Mouse (Mus musculus) liver, adult 2 months (tissue): ENCODE results near the gene Snx10. TPM values are rescaled to one million over a fixed set of nuclear protein-coding genes. Genes with fewer than 3 reads are reported as not detected.

ENCODE experiments used
- DNase-seq: peaks from one replicate; pipeline ENCODE4 v3.0.0-alpha.2; 2011; ENCODE audit warnings: low read depth, low spot score; ENCODE audit errors: extremely low read depth
- H3K27ac ChIP-seq: fragments of 200-500 bp; replicated peaks from 2 replicates; pipeline ENCODE4 v1.5.1; 2012; ENCODE audit warnings: low read depth, mild to moderate bottlenecking, control low read depth, inconsistent platforms, low read length; ENCODE audit not compliant: insufficient read depth
- H3K27me3 ChIP-seq: fragments of 200-500 bp; 2 replicates; pipeline ENCODE4 v1.6.1; 2012; ENCODE audit warnings: mild to moderate bottlenecking, moderate library complexity, low read length, inconsistent platforms; ENCODE audit not compliant: control insufficient read depth, insufficient read depth
- H3K36me3 ChIP-seq: fragments of 200-500 bp; 2 replicates; pipeline ENCODE4 v1.6.1; 2012; ENCODE audit warnings: low read length, inconsistent platforms; ENCODE audit not compliant: control insufficient read depth, insufficient read depth
- H3K4me1 ChIP-seq: fragments of 200-500 bp; 2 replicates; pipeline ENCODE4 v1.6.1; 2011; ENCODE audit warnings: low read length; ENCODE audit not compliant: control insufficient read depth, insufficient read depth
- H3K4me3 ChIP-seq: fragments of 200-500 bp; 2 replicates; pipeline ENCODE4 v1.5.1; 2011; ENCODE audit warnings: low read depth, mild to moderate bottlenecking, control low read depth, low read length, moderate library complexity; ENCODE audit not compliant: insufficient read depth
- H3K79me2 ChIP-seq: fragments of 200-500 bp; 2 replicates; pipeline ENCODE4 v1.6.1; 2012; ENCODE audit warnings: inconsistent platforms, mild to moderate bottlenecking, low read length, moderate library complexity; ENCODE audit not compliant: control insufficient read depth, insufficient read depth
- H3K9ac ChIP-seq: fragments of 200-500 bp; 2 replicates; pipeline ENCODE4 v1.6.1; 2012; ENCODE audit warnings: low read depth, mild to moderate bottlenecking, control low read depth, inconsistent platforms, low read length
- CTCF ChIP-seq: fragments of 200-500 bp; IDR thresholded peaks from 2 replicates; pipeline ENCODE4 v1.5.1; 2011; ENCODE audit warnings: low read depth, low read length, control low read depth
- POLR2A ChIP-seq: fragments of 200-500 bp; IDR thresholded peaks from 2 replicates; pipeline ENCODE4 v1.6.1; 2011; ENCODE audit warnings: low read length, control low read depth; ENCODE audit not compliant: insufficient read depth; ENCODE audit errors: extremely low read depth
- WGBS: fragments of 180-500 bp; shearing (Covaris S2); methylation state at CpG from one replicate; pipeline ENCODE4 v1.1.7; 2018; 5-methylcytosine and 5-hydroxymethylcytosine counted together
- polyA plus RNA-seq: library from polyadenylated mRNA; depleted of rRNA; stranded (reverse); fragments of >200 nt; gene quantifications from 2 replicates; pipeline ENCODE4 v1.2.3, GENCODE M21; 2012
- total RNA-seq: library from RNA; depleted of rRNA; stranded (reverse); fragments of >200 nt; gene quantifications from 2 replicates; pipeline ENCODE4 v1.2.3, GENCODE M21; 2014

Snx10 gene
- total and polyA plus RNA-seq, 2 experiments: 3.7 to 33.7 TPM

DNA sequence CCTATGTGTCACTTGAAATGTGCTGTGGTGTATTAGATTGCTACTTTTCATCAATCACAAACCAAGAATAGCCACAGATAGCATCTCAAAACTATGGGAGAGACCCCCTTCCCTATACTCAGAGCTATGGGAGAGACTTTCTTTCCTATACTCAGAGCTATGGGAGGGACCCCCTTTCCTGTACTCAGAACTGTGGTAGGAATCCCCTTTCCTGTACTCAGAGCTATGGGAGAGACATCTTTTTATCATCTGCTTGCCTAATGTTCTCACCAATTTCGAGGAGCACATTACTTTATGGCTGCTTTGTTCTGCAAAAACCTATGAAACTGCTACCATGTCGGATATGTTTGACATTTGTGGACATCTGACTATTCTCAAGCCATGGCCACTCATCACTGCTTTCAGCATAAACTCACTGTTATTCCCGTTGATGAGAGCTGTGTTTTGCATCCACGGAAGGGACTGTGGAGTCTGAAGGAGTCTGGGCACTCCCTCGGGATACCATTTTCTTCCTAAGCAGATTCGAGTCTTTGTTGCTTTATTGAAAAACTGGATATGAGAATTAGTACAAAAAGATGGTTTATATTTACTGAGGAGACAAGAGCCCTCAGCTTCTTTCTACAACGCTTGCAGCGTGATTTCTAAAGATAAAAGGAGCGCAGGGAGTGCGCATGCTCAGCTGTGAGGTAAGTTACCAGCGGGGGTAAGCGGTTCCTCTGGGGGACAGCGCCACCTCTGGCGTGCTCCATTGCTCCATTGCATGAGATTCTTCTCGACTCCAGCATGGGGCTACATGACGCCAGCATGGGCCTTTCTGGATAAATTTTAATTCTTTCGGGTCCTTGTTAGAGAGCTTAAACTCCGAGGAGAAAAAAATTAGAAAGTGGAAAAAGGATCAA is 14.7 kb upstream of the Snx10 start:
- no peaks in the 10 kb centered on the region for H3K4me1 ChIP-seq
- H3K79me2 ChIP-seq: no peaks in the 10 kb centered on the region
- H3K36me3 ChIP-seq: no peaks in the 10 kb centered on the region
- WGBS: 28% methylated on average over 18 of the region's 18 CpGs
- H3K27ac ChIP-seq: no peak overlapping the region
- H3K9ac ChIP-seq: no peak overlapping the region
- TF ChIP-seq CTCF (peak; percentile 93), POLR2A (no peak)
- peak; percentile 75 for DNase-seq
- H3K27me3 ChIP-seq: no peaks in the 10 kb centered on the region
- H3K4me3 ChIP-seq: no peak overlapping the region

- no peaks in the 10 kb centered on the region for H3K4me1 ChIP-seq
- H3K36me3 ChIP-seq: no peaks in the 10 kb centered on the region
- H3K9ac ChIP-seq: no peak overlapping the region
- WGBS: 19% methylated on average over 5 of the region's 5 CpGs
- no peak overlapping the region for H3K27ac ChIP-seq
- DNase-seq: peak; percentile 71
- H3K27me3 ChIP-seq: no peaks in the 10 kb centered on the region
- no peak overlapping the region for H3K4me3 ChIP-seq
- no peaks in the 10 kb centered on the region for H3K79me2 ChIP-seq
- TF ChIP-seq POLR2A: no peak
- TF ChIP-seq CTCF: peak; percentile 59
Observed at GRCm38 (mm10) chr6:51510094-51510493, 13.6 kb upstream of the Snx10 start.

GRCm38 (mm10) chr6:51510946-51511345 is 12.8 kb upstream of the Snx10 start:
- Histone ChIP-seq H3K9ac (no peak overlapping the region), H3K4me3 (no peak overlapping the region), H3K4me1 (no peaks in the 10 kb centered on the region), H3K79me2 (no peaks in the 10 kb centered on the region), H3K27ac (no peak overlapping the region), H3K27me3 (no peaks in the 10 kb centered on the region), H3K36me3 (no peaks in the 10 kb centered on the region)
- DNase-seq: no peak
- no peak for TF ChIP-seq POLR2A
- no peak for TF ChIP-seq CTCF
- 73% methylated on average over 1 of the region's 1 CpGs for WGBS

GRCm38 (mm10) chr6:51513745-51514144 is 10.0 kb upstream of the Snx10 start:
- Histone ChIP-seq H3K4me1 (no peaks in the 10 kb centered on the region), H3K4me3 (no peak overlapping the region), H3K27ac (no peak overlapping the region), H3K27me3 (no peaks in the 10 kb centered on the region), H3K36me3 (no peaks in the 10 kb centered on the region), H3K9ac (no peak overlapping the region), H3K79me2 (no peaks in the 10 kb centered on the region)
- TF ChIP-seq CTCF: no peak
- TF ChIP-seq POLR2A: no peak
- 42% methylated on average over 3 of the region's 3 CpGs for WGBS
- DNase-seq: no peak

DNA sequence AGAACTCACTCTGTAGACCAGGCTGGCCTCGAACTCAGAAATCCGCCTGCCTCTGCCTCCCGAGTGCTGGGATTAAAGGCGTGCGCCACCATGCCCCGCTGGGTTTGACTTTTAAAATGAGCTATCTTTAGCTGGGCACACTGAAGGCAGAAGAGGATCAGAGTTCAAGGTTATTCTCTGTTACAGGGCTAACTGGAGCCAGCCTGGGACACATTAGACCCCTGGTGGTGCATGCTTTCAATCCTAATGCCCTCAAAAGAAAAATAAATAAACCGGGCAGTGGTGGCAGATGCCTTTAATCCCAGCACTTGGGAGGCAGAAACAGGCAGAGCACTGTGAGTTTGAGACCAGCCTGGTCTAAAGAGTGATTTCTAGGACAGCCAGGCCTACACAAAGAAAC is 8.8 kb upstream of the Snx10 start:
- no peak overlapping the region for H3K27ac ChIP-seq
- H3K4me3 ChIP-seq: no peak overlapping the region
- H3K9ac ChIP-seq: no peak overlapping the region
- no peaks in the 10 kb centered on the region for H3K79me2 ChIP-seq
- H3K36me3 ChIP-seq: no peaks in the 10 kb centered on the region
- no peak for DNase-seq
- H3K4me1 ChIP-seq: no peaks in the 10 kb centered on the region
- H3K27me3 ChIP-seq: no peaks in the 10 kb centered on the region
- WGBS: 92% methylated on average over 7 of the region's 7 CpGs
- no peak for TF ChIP-seq CTCF
- no peak for TF ChIP-seq POLR2A

DNA sequence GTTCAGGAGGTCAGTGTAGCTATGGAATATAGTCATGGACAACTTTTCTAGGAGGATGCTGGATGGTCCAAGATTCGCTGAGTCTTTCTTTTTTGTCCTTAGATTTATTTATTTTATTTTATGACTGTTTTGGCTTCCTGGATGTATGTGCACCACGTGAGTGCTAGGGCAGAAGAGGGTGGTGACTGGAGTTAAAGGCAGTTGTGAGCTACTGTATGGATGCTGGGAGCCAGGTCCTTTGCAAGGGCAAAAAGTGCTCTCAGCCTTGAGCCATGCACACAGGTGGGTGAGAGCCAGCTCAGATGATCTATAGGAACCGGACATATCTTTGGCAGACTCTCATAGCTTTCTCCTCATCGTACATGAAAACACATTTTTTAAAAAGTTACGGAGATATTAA is 391 bp upstream of the Snx10 start:
- no peak overlapping the region for H3K9ac ChIP-seq
- 33% methylated on average over 5 of the region's 5 CpGs for WGBS
- H3K4me1 ChIP-seq: peaks cover 4% of the 10 kb centered on the region; the same call in 1 of the 2 replicates
- H3K4me3 ChIP-seq: no peak overlapping the region
- no peak for DNase-seq
- H3K27ac ChIP-seq: no peak overlapping the region
- no peaks in the 10 kb centered on the region for H3K27me3 ChIP-seq
- TF ChIP-seq POLR2A (no peak), CTCF (no peak)
- no peaks in the 10 kb centered on the region for H3K36me3 ChIP-seq
- H3K79me2 ChIP-seq: no peaks in the 10 kb centered on the region
